Comparison of ENCODE assay signal across 8 mouse cellular contexts in the genomic region with DNA sequence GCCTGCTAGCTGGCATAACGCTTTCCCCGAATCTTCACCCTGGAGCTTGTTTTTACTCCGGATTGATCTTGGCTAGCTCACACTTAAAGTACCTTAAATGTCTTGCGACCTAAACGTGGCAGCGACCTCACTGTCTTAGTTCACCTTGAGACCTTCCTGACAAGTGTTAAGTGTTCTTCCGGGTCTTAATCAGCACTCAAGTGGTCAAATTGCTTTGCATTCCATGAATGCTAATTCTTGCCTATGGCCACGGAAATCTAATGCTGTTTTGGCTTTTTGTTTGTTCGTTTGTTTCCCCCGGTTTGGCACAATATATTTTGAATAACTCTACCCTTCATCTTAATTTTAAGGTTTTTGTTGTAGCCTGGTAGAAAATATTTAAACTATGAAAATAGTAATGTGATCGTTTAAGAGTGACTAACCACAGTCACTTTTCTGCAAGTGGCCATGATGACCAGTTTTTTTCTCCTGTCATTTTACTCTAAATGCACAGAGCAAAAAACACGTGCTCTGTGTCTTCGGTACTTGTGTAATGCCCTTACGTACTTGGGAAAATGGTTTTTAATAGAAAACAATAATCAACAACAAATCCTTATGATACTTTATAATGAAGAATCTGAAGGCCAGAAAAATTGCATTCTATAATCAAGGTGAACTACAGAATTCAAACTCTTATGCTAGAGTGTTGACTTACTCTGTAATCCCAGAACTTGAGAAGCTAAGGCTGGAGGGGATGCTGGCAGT. TPM values are rescaled to one million over a fixed set of nuclear protein-coding genes. Genes with fewer than 3 reads are reported as not detected.
DNase-seq lines count a peak whose midpoint lies in the region; ATAC-seq and TF ChIP-seq lines count a peak whose summit lies in the region.

No protein-coding gene starts in this region.

- peak overlapping the region; percentile 92 for H3K27ac ChIP-seq in heart, embryonic 11.5 days (ENCODE audit: low read depth, low read length)
- H3K27ac ChIP-seq in ES-Bruce4 (ENCODE audit: insufficient read depth, low read length) = peak overlapping the region; percentile 99
- peak overlapping the region; percentile 90 for H3K27ac ChIP-seq in forebrain, embryonic 12.5 days
- H3K27ac ChIP-seq in liver, embryonic 14.5 days = peak overlapping the region; percentile 75

- H3K9ac ChIP-seq in heart, embryonic 11.5 days (ENCODE audit: low read depth, low read length) = peak overlapping the region; percentile 62
- H3K9ac ChIP-seq in ES-Bruce4 (ENCODE audit: low read depth, poor library complexity, severe bottlenecking) = peak overlapping the region; percentile 70
- H3K9ac ChIP-seq in forebrain, embryonic 12.5 days = peak overlapping the region; percentile 58
- H3K9ac ChIP-seq in liver, embryonic 14.5 days (replicated peaks) = peak overlapping the region; percentile 76

- no peaks in the 10 kb centered on the region for H3K9me3 ChIP-seq in heart, embryonic 11.5 days (replicated peaks; ENCODE audit: control insufficient read depth, low read length)
- H3K9me3 ChIP-seq in ES-Bruce4 (replicated peaks; ENCODE audit: control insufficient read depth, insufficient read depth, low read length, poor library complexity, severe bottlenecking) = no peaks in the 10 kb centered on the region
- no peaks in the 10 kb centered on the region for H3K9me3 ChIP-seq in forebrain, embryonic 12.5 days
- H3K9me3 ChIP-seq in liver, embryonic 14.5 days (ENCODE audit: control insufficient read depth, low read length) = no peaks in the 10 kb centered on the region

- intact Hi-C loops in heart, postnatal 10 days (cut with DNase I) = loop anchor here (5.0 kb wide), 1 partner anchor 46 kb away; no protein-coding TSS in a partner anchor

- H3K4me3 ChIP-seq in heart, embryonic 11.5 days (ENCODE audit: low read depth, low read length) = peak overlapping the region; percentile 81
- peak overlapping the region; percentile 98 for H3K4me3 ChIP-seq in ES-Bruce4 (ENCODE audit: low read depth, low read length)
- H3K4me3 ChIP-seq in forebrain, embryonic 12.5 days (replicated peaks) = peak overlapping the region; percentile 73
- H3K4me3 ChIP-seq in liver, embryonic 14.5 days (ENCODE audit: insufficient read depth in 1 of 2, low read depth in 2 of 2, low read length in 2 of 2) = peak overlapping the region; percentile 82 to 92

- peaks cover under 1% of the 10 kb centered on the region; the same call in 1 of the 2 replicates for H3K36me3 ChIP-seq in heart, embryonic 11.5 days (ENCODE audit: control insufficient read depth, insufficient read depth, low read length)
- peaks cover 2% of the 10 kb centered on the region; the same call in 1 of the 2 replicates for H3K36me3 ChIP-seq in ES-Bruce4 (ENCODE audit: control insufficient read depth, insufficient read depth, low read length, poor library complexity, severe bottlenecking)
- H3K36me3 ChIP-seq in forebrain, embryonic 12.5 days (replicated peaks) = peaks cover 7% of the 10 kb centered on the region; the same call in 1 of the 2 replicates
- peaks cover 3% of the 10 kb centered on the region; the same call in 1 of the 2 replicates for H3K36me3 ChIP-seq in liver, embryonic 14.5 days (replicated peaks; ENCODE audit: control insufficient read depth, insufficient read depth, low read depth)

- no peak for ATAC-seq in heart, embryonic 11.5 days (replicated peaks; ENCODE audit: insufficient number of reproducible peaks, low FRiP score, low TSS enrichment)
- ATAC-seq in forebrain, embryonic 12.5 days (ENCODE audit: low FRiP score) = no peak
- peak; percentile 0; the same call in 1 of the 2 replicates for ATAC-seq in liver, embryonic 14.5 days (ENCODE audit: insufficient read depth)

- no peaks in the 10 kb centered on the region for H3K27me3 ChIP-seq in heart, embryonic 11.5 days (ENCODE audit: control insufficient read depth, insufficient read depth, low read length)
- H3K27me3 ChIP-seq in ES-Bruce4 (ENCODE audit: control insufficient read depth, insufficient read depth, low read length, poor library complexity, severe bottlenecking) = no peaks in the 10 kb centered on the region
- H3K27me3 ChIP-seq in forebrain, embryonic 12.5 days = no peaks in the 10 kb centered on the region
- no peaks in the 10 kb centered on the region for H3K27me3 ChIP-seq in liver, embryonic 14.5 days (ENCODE audit: control insufficient read depth, insufficient read depth, low read length)

- peak overlapping the region; percentile 63 for H3K4me2 ChIP-seq in heart, embryonic 11.5 days
- H3K4me2 ChIP-seq in forebrain, embryonic 12.5 days = peak overlapping the region; percentile 64
- H3K4me2 ChIP-seq in liver, embryonic 14.5 days (ENCODE audit: low read depth) = peak overlapping the region; percentile 89

- TF ChIP-seq CTCF in ES-Bruce4 (IDR thresholded peaks at IDR 0.05; ENCODE audit: low read depth, low read length) = no peak
- TF ChIP-seq CTCF in liver, embryonic 14.5 days (IDR thresholded peaks at IDR 0.05; ENCODE audit: low read depth) = no peak

- WGBS in heart, embryonic 11.5 days (ENCODE audit: insufficient replicate concordance) = 19% methylated on average over 14 of the region's 14 CpGs
- WGBS in forebrain, embryonic 12.5 days = 24% methylated on average over 14 of the region's 14 CpGs
- 21% methylated on average over 14 of the region's 14 CpGs for WGBS in liver, embryonic 14.5 days (ENCODE audit: insufficient replicate concordance)

- no peak for DNase-seq in heart, postnatal 10 days
- DNase-seq in liver, embryonic 14.5 days (ENCODE audit: low read depth in 3 of 3, low spot score in 3 of 3) = peak in 1 of 3 experiments; percentile 5
- no peak for DNase-seq in right cerebral cortex, postnatal 36 days (ENCODE audit: low spot score in 2 of 2)
- no peak for DNase-seq in urinary bladder, postnatal 36 days (ENCODE audit: low spot score in 2 of 2)
- no peak for DNase-seq in right cerebral cortex, postnatal 4 days

- no peak for TF ChIP-seq POLR2A in ES-Bruce4 (IDR thresholded peaks at IDR 0.05; ENCODE audit: insufficient read depth, low read length)

- peaks cover 4% of the 10 kb centered on the region; the same call in 1 of the 2 replicates for H3K4me1 ChIP-seq in heart, embryonic 11.5 days (ENCODE audit: control insufficient read depth, insufficient read depth, low read length)
- H3K4me1 ChIP-seq in ES-Bruce4 (ENCODE audit: control insufficient read depth, insufficient read depth, low read length) = peaks cover 1% of the 10 kb centered on the region
- H3K4me1 ChIP-seq in forebrain, embryonic 12.5 days = peaks cover 9% of the 10 kb centered on the region
- peaks cover 7 to 8% of the 10 kb centered on the region in 2 experiments; a peak in 2 of 4 replicates for H3K4me1 ChIP-seq in liver, embryonic 14.5 days (replicated peaks; ENCODE audit: control insufficient read depth in 2 of 2, insufficient read depth in 2 of 2, low read length in 1 of 2)

- no peak for TF ChIP-seq EP300 in ES-Bruce4 (IDR thresholded peaks at IDR 0.05; ENCODE audit: insufficient read depth, low read depth, low read length)
- TF ChIP-seq EP300 in liver, embryonic 14.5 days (IDR thresholded peaks at IDR 0.05; ENCODE audit: low read depth) = no peak

RNA-seq across cellular contexts. Expression of gene AW549877, which starts 0.9 kb away (rescaled TPM):
- polyA plus RNA-seq in heart, embryonic 11.5 days (2014; fragmentation: Nextera tagmentation; extraction: Ambion mirVana) = 36.7 and 43.2 TPM in 2 replicates
- 10 to 100 TPM; 24.7 to 25.4 TPM for total RNA-seq in heart, postnatal 10 days (2021)
- 57.6 and 67.1 TPM in 2 replicates for polyA plus RNA-seq in ES-Bruce4 (2011; ENCODE audit: insufficient read depth, insufficient read length, low read depth, missing spikeins)
- 57.0 and 62.5 TPM in 2 replicates for polyA plus RNA-seq in forebrain, embryonic 12.5 days (2016; fragmentation: Nextera tagmentation; extraction: Ambion mirVana)
- polyA plus RNA-seq in liver, embryonic 14.5 days (2012; rRNA removed) = 7.0 and 7.2 TPM in 2 replicates
- 6.6 and 7.4 TPM in 2 replicates for polyA plus RNA-seq in liver, embryonic 14.5 days (2014; fragmentation: Nextera tagmentation; extraction: Ambion mirVana)

RNA-seq across cellular contexts. Expression of gene Fbxo4, which starts 17.1 kb away (rescaled TPM):
- 11.1 and 12.3 TPM in 2 replicates for polyA plus RNA-seq in heart, embryonic 11.5 days (2014; fragmentation: Nextera tagmentation; extraction: Ambion mirVana)
- 10 to 100 TPM; 10.4 to 13.3 TPM for total RNA-seq in heart, postnatal 10 days (2021)
- polyA plus RNA-seq in ES-Bruce4 (2011; ENCODE audit: insufficient read depth, insufficient read length, low read depth, missing spikeins) = 6.6 and 7.3 TPM in 2 replicates
- polyA plus RNA-seq in forebrain, embryonic 12.5 days (2016; fragmentation: Nextera tagmentation; extraction: Ambion mirVana) = 4.9 and 7.4 TPM in 2 replicates
- 1.5 and 2.0 TPM in 2 replicates for polyA plus RNA-seq in liver, embryonic 14.5 days (2012; rRNA removed)
- polyA plus RNA-seq in liver, embryonic 14.5 days (2014; fragmentation: Nextera tagmentation; extraction: Ambion mirVana) = 2.5 and 2.8 TPM in 2 replicates

RNA-seq across cellular contexts. Expression of gene Oxct1, which starts 29.7 kb away (rescaled TPM):
- polyA plus RNA-seq in heart, embryonic 11.5 days (2014; fragmentation: Nextera tagmentation; extraction: Ambion mirVana) = 272 and 282 TPM in 2 replicates
- 100 to 1,000 TPM; 229 to 262 TPM for total RNA-seq in heart, postnatal 10 days (2021)
- polyA plus RNA-seq in ES-Bruce4 (2011; ENCODE audit: insufficient read depth, insufficient read length, low read depth, missing spikeins) = 31.9 and 45.8 TPM in 2 replicates
- polyA plus RNA-seq in forebrain, embryonic 12.5 days (2016; fragmentation: Nextera tagmentation; extraction: Ambion mirVana) = 225 and 233 TPM in 2 replicates
- 5.8 and 9.4 TPM in 2 replicates for polyA plus RNA-seq in liver, embryonic 14.5 days (2012; rRNA removed)
- 24.4 and 31.5 TPM in 2 replicates for polyA plus RNA-seq in liver, embryonic 14.5 days (2014; fragmentation: Nextera tagmentation; extraction: Ambion mirVana)
